Mouse (Mus musculus): ENCODE results near the gene Lbh.

Gene Lbh

GRCm38 (mm10) chr17:72918053-72918452 is at the start of gene Lbh:
Gene Lbh (plus strand): TSS chr17:72918305.
- peak; percentile 86 to 91 for DNase-seq

- DNase-seq, result no peak
These were observed 39.1 kb upstream of the Lbh start for GRCm38 (mm10) chr17:72878979-72879378.

- DNase-seq, result no peak
These were observed 37.9 kb upstream of the Lbh start for GRCm38 (mm10) chr17:72880156-72880555.

- DNase-seq, result no peak
These were observed 37.1 kb upstream of the Lbh start for GRCm38 (mm10) chr17:72881051-72881450.

GRCm38 (mm10) chr17:72881804-72882203 is 36.3 kb upstream of the Lbh start:
- DNase-seq, result no peak

GRCm38 (mm10) chr17:72889556-72890397 is 28.3 kb upstream of the Lbh start:
- DNase-seq, result peak; percentile 40 to 71

- no peak for DNase-seq
These were observed 27.7 kb upstream of the Lbh start for GRCm38 (mm10) chr17:72890398-72890898.

- DNase-seq, result no peak
These were observed 26.5 kb upstream of the Lbh start for GRCm38 (mm10) chr17:72891556-72891955.

- DNase-seq, result no peak
These were observed 22.6 kb upstream of the Lbh start for GRCm38 (mm10) chr17:72895506-72895905.

- DNase-seq, result no peak
These were observed 21.0 kb upstream of the Lbh start for GRCm38 (mm10) chr17:72897076-72897475.

GRCm38 (mm10) chr17:72897961-72898360 is 20.1 kb upstream of the Lbh start:
- DNase-seq, result no peak

- DNase-seq, result no peak
These were observed 19.3 kb upstream of the Lbh start for GRCm38 (mm10) chr17:72898775-72899174.

- no peak for DNase-seq
These were observed 17.1 kb upstream of the Lbh start for GRCm38 (mm10) chr17:72901021-72901420.

- no peak for DNase-seq
These were observed 16.4 kb upstream of the Lbh start for GRCm38 (mm10) chr17:72901705-72902104.

- no peak for DNase-seq
These were observed 14.8 kb upstream of the Lbh start for GRCm38 (mm10) chr17:72903321-72903720.

GRCm38 (mm10) chr17:72903921-72904421 is 14.1 kb upstream of the Lbh start:
- no peak for DNase-seq

GRCm38 (mm10) chr17:72904873-72905272 is 13.2 kb upstream of the Lbh start:
- DNase-seq, result no peak

- DNase-seq, result no peak
These were observed 11.7 kb upstream of the Lbh start for GRCm38 (mm10) chr17:72906231-72906896.

GRCm38 (mm10) chr17:72907211-72907610 is 10.9 kb upstream of the Lbh start:
- DNase-seq, result no peak

- no peak for DNase-seq
These were observed 10.3 kb upstream of the Lbh start for GRCm38 (mm10) chr17:72907777-72908176.

- no peak for DNase-seq
These were observed 9.5 kb upstream of the Lbh start for GRCm38 (mm10) chr17:72908561-72908960.

- no peak for DNase-seq
These were observed 8.8 kb upstream of the Lbh start for GRCm38 (mm10) chr17:72909061-72909852.

- no peak for DNase-seq
These were observed 6.8 kb upstream of the Lbh start for GRCm38 (mm10) chr17:72911283-72911682.

Data from kidney, adult 8-10 months (tissue).